Mouse (Mus musculus) forebrain, embryonic 12.5 days (tissue): ENCODE measurements around the gene Pkd1l3. TPM values are rescaled to one million over a fixed set of nuclear protein-coding genes. Genes with fewer than 3 reads are reported as not detected.

Source experiments
- ATAC-seq: fragments of 200-750 bp; cut with Nextera tagmentation; 2 replicates; pipeline ENCODE4 v1.8.0; 2017; ENCODE audit warnings: moderate TSS enrichment; ENCODE audit not compliant: low FRiP score
- H3K27ac ChIP-seq: fragments of 300-500 bp; sonication (generic); 2 replicates; pipeline ENCODE4 v1.5.1; 2016; ENCODE audit warnings: mild to moderate bottlenecking
- H3K27me3 ChIP-seq: fragments of 300-500 bp; sonication (generic); 2 replicates; pipeline ENCODE4 v1.6.1; 2016; ENCODE audit warnings: mild to moderate bottlenecking
- H3K36me3 ChIP-seq: fragments of 300-500 bp; sonication (generic); replicated peaks from 2 replicates; pipeline ENCODE4 v1.6.1; 2016; ENCODE audit warnings: mild to moderate bottlenecking
- H3K4me1 ChIP-seq: fragments of 300-500 bp; sonication (generic); 2 replicates; pipeline ENCODE4 v1.6.1; 2016
- H3K4me2 ChIP-seq: fragments of 300-500 bp; sonication (generic); 2 replicates; pipeline ENCODE4 v1.6.1; 2016; ENCODE audit warnings: mild to moderate bottlenecking, moderate library complexity
- H3K4me3 ChIP-seq: fragments of 300-500 bp; sonication (generic); replicated peaks from 2 replicates; pipeline ENCODE4 v1.5.1; 2016; ENCODE audit warnings: mild to moderate bottlenecking
- H3K9ac ChIP-seq: fragments of 300-500 bp; sonication (generic); 2 replicates; pipeline ENCODE4 v1.6.1; 2016; ENCODE audit warnings: mild to moderate bottlenecking
- H3K9me3 ChIP-seq: fragments of 300-500 bp; sonication (generic); 2 replicates; pipeline ENCODE4 v1.6.1; 2016
- WGBS: fragments of 180-500 bp; shearing (Covaris S2); methylation state at CpG from one replicate; pipeline ENCODE4 v1.1.7; 2016; 5-methylcytosine and 5-hydroxymethylcytosine counted together
- polyA plus RNA-seq: library from polyadenylated mRNA; unstranded; fragments of >200 nt; fragmentation: Nextera tagmentation; extraction: Ambion mirVana; gene quantifications from 2 replicates; pipeline ENCODE4 v1.2.1, GENCODE M21; 2016

The Pkd1l3 gene
- polyA plus RNA-seq, 1 experiment from 2014 or later, result 0.05 TPM

- no peak for ATAC-seq
- H3K27me3 ChIP-seq, result no peaks in the 10 kb centered on the region
- no peaks in the 10 kb centered on the region for H3K4me1 ChIP-seq
- no peak overlapping the region for H3K9ac ChIP-seq
- H3K36me3 ChIP-seq, result peaks cover 39% of the 10 kb centered on the region
- H3K4me2 ChIP-seq, result no peak overlapping the region
- no peaks in the 10 kb centered on the region for H3K9me3 ChIP-seq
- no peak overlapping the region for H3K4me3 ChIP-seq
- no peak overlapping the region for H3K27ac ChIP-seq
- 90% methylated on average over 3 of the region's 3 CpGs for whole genome bisulfite sequencing
Observed at GRCm38 (mm10) chr8:109591367-109591766, 22.9 kb upstream of the Pkd1l3 start.

DNA sequence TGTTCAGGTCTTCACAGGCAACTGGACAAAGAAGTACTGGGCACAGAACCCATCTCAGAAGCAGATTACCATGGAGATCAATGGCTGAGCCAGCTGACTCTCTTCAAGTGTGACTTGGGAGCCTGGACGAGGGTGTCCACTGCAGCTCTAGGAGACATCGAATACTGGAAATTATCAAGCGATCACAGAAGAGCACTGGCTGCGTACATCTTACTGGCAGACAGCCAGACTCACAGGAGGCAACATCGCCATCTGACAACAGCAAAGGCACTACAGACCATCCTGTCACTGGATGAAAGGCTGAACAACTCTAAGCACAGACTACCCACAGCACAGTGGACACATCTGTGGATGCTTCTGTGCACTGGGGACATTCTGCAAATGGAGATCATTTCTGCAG, 22.2 kb upstream of the Pkd1l3 start:
- H3K27me3 ChIP-seq, result no peaks in the 10 kb centered on the region
- no peak overlapping the region for H3K4me3 ChIP-seq
- WGBS, result 93% methylated on average over 5 of the region's 5 CpGs
- no peak overlapping the region for H3K9ac ChIP-seq
- ATAC-seq, result no peak
- no peak overlapping the region for H3K27ac ChIP-seq
- no peaks in the 10 kb centered on the region for H3K9me3 ChIP-seq
- no peak overlapping the region for H3K4me2 ChIP-seq
- no peaks in the 10 kb centered on the region for H3K4me1 ChIP-seq
- peaks cover 43% of the 10 kb centered on the region for H3K36me3 ChIP-seq

DNA sequence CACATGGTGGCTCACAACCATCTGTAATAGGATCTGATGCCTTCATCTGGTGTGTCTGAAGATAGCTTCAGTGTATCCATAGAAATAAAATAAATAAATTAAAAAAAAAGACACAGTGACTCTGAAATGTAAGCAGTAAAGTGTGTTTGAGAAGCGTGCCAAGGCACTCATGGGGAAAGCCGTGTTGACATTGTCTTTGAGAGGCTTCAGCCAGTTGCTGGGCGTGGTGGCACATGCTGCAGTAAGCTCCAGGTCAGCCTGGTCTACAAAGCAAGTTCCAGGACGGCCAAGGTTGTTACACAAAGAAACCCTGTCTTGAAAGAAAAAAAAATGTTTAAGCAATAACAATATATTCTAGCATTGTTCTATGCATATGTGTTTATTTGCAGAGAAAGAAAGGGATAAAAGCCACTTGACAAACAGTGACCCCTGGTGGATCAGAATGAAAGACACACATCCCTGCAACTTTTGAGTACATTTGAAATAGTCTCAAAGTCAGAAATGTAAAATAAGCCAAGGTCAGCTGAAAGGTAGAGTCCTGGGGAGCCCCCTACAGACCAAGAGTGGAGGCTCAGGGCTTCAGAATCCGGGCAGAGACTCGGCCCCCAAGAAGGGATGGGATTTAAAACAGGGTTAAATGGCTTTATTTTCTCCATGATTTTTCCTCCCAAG, 21.1 kb upstream of the Pkd1l3 start:
- Histone ChIP-seq H3K4me1 (no peaks in the 10 kb centered on the region), H3K9ac (no peak overlapping the region), H3K4me3 (no peak overlapping the region), H3K36me3 (peaks cover 43% of the 10 kb centered on the region), H3K4me2 (no peak overlapping the region), H3K27ac (no peak overlapping the region), H3K9me3 (no peaks in the 10 kb centered on the region), H3K27me3 (no peaks in the 10 kb centered on the region)
- WGBS, result 82% methylated on average over 6 of the region's 6 CpGs
- no peak for ATAC-seq

- Histone ChIP-seq H3K4me3 (no peak overlapping the region), H3K27me3 (no peaks in the 10 kb centered on the region), H3K9me3 (no peaks in the 10 kb centered on the region), H3K27ac (no peak overlapping the region), H3K36me3 (peaks cover 50% of the 10 kb centered on the region), H3K4me2 (no peak overlapping the region), H3K9ac (no peak overlapping the region), H3K4me1 (no peaks in the 10 kb centered on the region)
- no peak for ATAC-seq
- 47% methylated on average over 8 of the region's 8 CpGs for WGBS
Observed at GRCm38 (mm10) chr8:109595854-109596253, 18.5 kb upstream of the Pkd1l3 start.

- Histone ChIP-seq H3K4me3 (no peak overlapping the region), H3K9me3 (no peaks in the 10 kb centered on the region), H3K36me3 (peaks cover 35% of the 10 kb centered on the region), H3K4me2 (no peak overlapping the region), H3K27ac (no peak overlapping the region), H3K9ac (no peak overlapping the region), H3K4me1 (peaks cover 11% of the 10 kb centered on the region), H3K27me3 (0 out of 2 replicates have a peak, but pooled peaks cover 4% of the 10 kb centered on the region)
- WGBS, result 82% methylated on average over 2 of the region's 2 CpGs
- no peak for ATAC-seq
Observed at GRCm38 (mm10) chr8:109606725-109607124, 7.6 kb upstream of the Pkd1l3 start.

GRCm38 (mm10) chr8:109607650-109608049, 6.7 kb upstream of the Pkd1l3 start:
- Histone ChIP-seq H3K27me3 (0 out of 2 replicates have a peak, but pooled peaks cover 4% of the 10 kb centered on the region), H3K36me3 (peaks cover 28% of the 10 kb centered on the region), H3K9ac (peak overlapping the region; percentile 72), H3K4me3 (peak overlapping the region; percentile 61), H3K4me2 (peak overlapping the region; percentile 70), H3K4me1 (peaks cover 11% of the 10 kb centered on the region), H3K9me3 (no peaks in the 10 kb centered on the region), H3K27ac (no peak overlapping the region; the same call in 1 of the 2 replicates)
- WGBS, result 17% methylated on average over 12 of the region's 12 CpGs
- no peak for ATAC-seq

GRCm38 (mm10) chr8:109608271-109609152, 5.8 kb upstream of the Pkd1l3 start, which contains the start of gene Dhodh:
Dhodh (minus strand) TSS chr8:109608673.
- peak within 1 kb of the TSS; percentile 98 for H3K27ac ChIP-seq
- WGBS, result under 1% methylated on average over 42 of the region's 42 CpGs
- H3K4me1 ChIP-seq, result peaks cover 11% of the 10 kb centered on the region
- peaks cover 4% of the 10 kb centered on the region; the same call in 1 of the 2 replicates for H3K27me3 ChIP-seq
- peak within 1 kb of the TSS; percentile 70 for H3K4me2 ChIP-seq
- peak; percentile 99 for ATAC-seq
- peaks cover 20% of the 10 kb centered on the region for H3K36me3 ChIP-seq
- peak within 1 kb of the TSS; percentile 61 for H3K4me3 ChIP-seq
- H3K9me3 ChIP-seq, result no peaks in the 10 kb centered on the region
- peak within 1 kb of the TSS; percentile 72 for H3K9ac ChIP-seq

DNA sequence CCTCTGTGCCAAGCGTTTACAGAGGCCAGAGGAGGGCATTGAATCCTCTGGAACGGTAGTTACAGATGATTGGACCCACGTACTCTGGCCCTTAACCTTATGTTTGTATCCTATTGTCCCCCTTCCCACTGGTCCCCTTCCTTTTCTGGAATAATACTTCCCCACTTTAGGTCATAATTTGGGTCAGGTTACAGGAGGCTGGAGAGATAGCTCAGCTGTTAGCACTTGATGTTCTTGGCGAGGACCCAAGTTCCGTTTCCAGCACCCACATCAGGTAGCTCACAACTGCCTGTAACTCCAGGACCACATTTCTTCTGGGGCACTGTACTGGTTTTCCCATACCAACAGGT, 5.2 kb upstream of the Pkd1l3 start:
- Histone ChIP-seq H3K36me3 (peaks cover 13% of the 10 kb centered on the region), H3K9me3 (no peaks in the 10 kb centered on the region), H3K9ac (peak overlapping the region; percentile 72), H3K4me1 (peaks cover 11% of the 10 kb centered on the region), H3K27ac (peak overlapping the region; percentile 98), H3K4me2 (peak overlapping the region; percentile 70), H3K4me3 (peak overlapping the region; percentile 61), H3K27me3 (peaks cover 4% of the 10 kb centered on the region; the same call in 1 of the 2 replicates)
- WGBS, result 24% methylated on average over 5 of the region's 5 CpGs
- ATAC-seq, result no peak

DNA sequence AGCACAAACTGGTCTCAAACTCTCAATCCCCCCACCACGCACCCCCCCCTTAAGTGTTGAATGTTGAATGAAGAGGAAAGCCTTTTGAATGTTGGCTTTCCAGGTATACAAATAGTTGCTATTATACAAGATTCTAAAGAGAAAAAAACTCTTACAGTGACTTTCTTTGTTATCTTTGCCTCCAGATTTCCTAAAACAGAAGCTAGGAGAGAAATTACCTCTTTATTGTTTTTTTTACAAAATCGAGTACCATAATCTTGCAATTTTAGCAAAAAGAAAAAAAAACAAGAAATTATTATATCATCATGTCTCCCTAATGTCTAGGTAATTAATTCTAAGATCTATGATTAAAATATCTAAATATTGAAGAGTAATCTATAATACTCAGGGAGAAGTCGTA, 1.3 kb downstream of the Pkd1l3 start:
- no peaks in the 10 kb centered on the region for H3K36me3 ChIP-seq
- peaks cover 4% of the 10 kb centered on the region; the same call in 1 of the 2 replicates for H3K27me3 ChIP-seq
- H3K4me3 ChIP-seq, result no peak overlapping the region
- no peak for ATAC-seq
- H3K9me3 ChIP-seq, result no peaks in the 10 kb centered on the region
- H3K27ac ChIP-seq, result no peak overlapping the region
- no peak overlapping the region for H3K9ac ChIP-seq
- 84% methylated on average over 3 of the region's 3 CpGs for WGBS
- no peak overlapping the region for H3K4me2 ChIP-seq
- H3K4me1 ChIP-seq, result no peaks in the 10 kb centered on the region

DNA sequence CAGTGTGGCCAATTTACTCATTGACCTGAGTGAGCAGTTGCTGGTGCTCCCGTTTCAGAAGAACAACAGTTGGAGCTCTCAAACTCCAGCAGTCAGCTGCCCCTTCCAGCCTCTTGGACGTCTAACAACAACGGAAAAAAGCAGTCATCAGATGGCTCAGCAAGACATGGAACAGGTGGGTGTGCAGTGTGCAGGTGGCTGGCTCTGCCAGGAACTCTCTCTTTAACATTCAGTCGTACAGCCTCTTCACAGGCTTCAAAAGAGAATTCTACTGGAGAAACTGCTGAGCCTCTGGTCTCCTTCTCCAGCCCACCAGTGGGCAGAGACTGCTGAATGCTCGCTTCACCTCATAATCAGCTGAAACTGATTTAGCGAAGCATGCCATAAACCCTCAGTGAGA, 14.3 kb downstream of the Pkd1l3 start:
- H3K9me3 ChIP-seq, result 0 out of 2 replicates have a peak, but pooled peaks cover 3% of the 10 kb centered on the region
- H3K27ac ChIP-seq, result no peak overlapping the region
- no peak overlapping the region for H3K9ac ChIP-seq
- no peak overlapping the region for H3K4me3 ChIP-seq
- no peaks in the 10 kb centered on the region for H3K27me3 ChIP-seq
- no peak overlapping the region for H3K4me2 ChIP-seq
- WGBS, result 72% methylated on average over 6 of the region's 6 CpGs
- no peaks in the 10 kb centered on the region for H3K36me3 ChIP-seq
- H3K4me1 ChIP-seq, result no peaks in the 10 kb centered on the region
- ATAC-seq, result no peak

DNA sequence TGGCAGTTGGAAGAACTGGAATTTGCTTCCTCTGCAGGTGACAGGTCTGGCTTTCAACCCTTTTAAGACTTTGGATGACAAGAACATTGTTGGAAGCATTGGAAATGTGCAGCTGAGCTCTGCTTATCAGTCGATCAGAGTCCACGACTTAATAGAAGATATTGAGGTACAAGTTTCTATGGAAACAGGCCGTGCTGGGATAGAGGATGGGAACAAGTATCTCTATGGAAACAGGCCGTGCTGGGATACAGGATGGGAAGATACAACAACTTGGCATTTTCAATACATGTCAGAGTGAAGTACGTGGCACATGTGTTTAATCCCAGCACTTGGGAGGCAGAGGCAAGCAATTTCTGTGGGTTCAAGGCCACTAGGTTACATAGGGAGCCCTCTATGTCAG, 18.2 kb downstream of the Pkd1l3 start:
- Histone ChIP-seq H3K4me2 (no peak overlapping the region), H3K27ac (no peak overlapping the region), H3K9me3 (no peaks in the 10 kb centered on the region), H3K4me1 (no peaks in the 10 kb centered on the region), H3K36me3 (no peaks in the 10 kb centered on the region), H3K4me3 (no peak overlapping the region), H3K9ac (no peak overlapping the region), H3K27me3 (no peaks in the 10 kb centered on the region)
- no peak for ATAC-seq
- WGBS, result 82% methylated on average over 5 of the region's 5 CpGs

- H3K27ac ChIP-seq, result no peak overlapping the region
- no peaks in the 10 kb centered on the region for H3K36me3 ChIP-seq
- no peaks in the 10 kb centered on the region for H3K4me1 ChIP-seq
- H3K9ac ChIP-seq, result no peak overlapping the region
- no peaks in the 10 kb centered on the region for H3K27me3 ChIP-seq
- no peak overlapping the region for H3K4me3 ChIP-seq
- H3K4me2 ChIP-seq, result no peak overlapping the region
- no peak for ATAC-seq
- WGBS, result 92% methylated on average over 8 of the region's 8 CpGs
- H3K9me3 ChIP-seq, result no peaks in the 10 kb centered on the region
Observed at GRCm38 (mm10) chr8:109635146-109635545, 20.8 kb downstream of the Pkd1l3 start.
